Mouse (Mus musculus): ENCODE data around the gene Faxc. TPM values are rescaled to one million over a fixed set of nuclear protein-coding genes. Genes with fewer than 3 reads are reported as not detected.

Faxc gene
- total RNA-seq (2017) = 0.55 and 0.63 TPM in 2 replicates

GRCm38 (mm10) chr4:21930971-21931771 is at the start of gene Faxc:
Faxc (plus strand) TSS chr4:21931329.
- ATAC-seq (replicated peaks in 1 of 2; ENCODE audit: insufficient read depth in 1 of 2, low FRiP score in 2 of 2, low TSS enrichment in 1 of 2, low read depth in 1 of 2, poor library complexity in 2 of 2, severe bottlenecking in 2 of 2) = peak; percentile 34 to 44

- no peak for ATAC-seq (replicated peaks in 1 of 2; ENCODE audit: insufficient read depth in 1 of 2, low FRiP score in 2 of 2, low TSS enrichment in 1 of 2, low read depth in 1 of 2, poor library complexity in 2 of 2, severe bottlenecking in 2 of 2)
These were observed 48.3 kb upstream of the Faxc start for GRCm38 (mm10) chr4:21882806-21883205.

- ATAC-seq (replicated peaks in 1 of 2; ENCODE audit: insufficient read depth in 1 of 2, low FRiP score in 2 of 2, low TSS enrichment in 1 of 2, low read depth in 1 of 2, poor library complexity in 2 of 2, severe bottlenecking in 2 of 2) = no peak
These were observed 45.3 kb upstream of the Faxc start for GRCm38 (mm10) chr4:21885831-21886230.

DNA sequence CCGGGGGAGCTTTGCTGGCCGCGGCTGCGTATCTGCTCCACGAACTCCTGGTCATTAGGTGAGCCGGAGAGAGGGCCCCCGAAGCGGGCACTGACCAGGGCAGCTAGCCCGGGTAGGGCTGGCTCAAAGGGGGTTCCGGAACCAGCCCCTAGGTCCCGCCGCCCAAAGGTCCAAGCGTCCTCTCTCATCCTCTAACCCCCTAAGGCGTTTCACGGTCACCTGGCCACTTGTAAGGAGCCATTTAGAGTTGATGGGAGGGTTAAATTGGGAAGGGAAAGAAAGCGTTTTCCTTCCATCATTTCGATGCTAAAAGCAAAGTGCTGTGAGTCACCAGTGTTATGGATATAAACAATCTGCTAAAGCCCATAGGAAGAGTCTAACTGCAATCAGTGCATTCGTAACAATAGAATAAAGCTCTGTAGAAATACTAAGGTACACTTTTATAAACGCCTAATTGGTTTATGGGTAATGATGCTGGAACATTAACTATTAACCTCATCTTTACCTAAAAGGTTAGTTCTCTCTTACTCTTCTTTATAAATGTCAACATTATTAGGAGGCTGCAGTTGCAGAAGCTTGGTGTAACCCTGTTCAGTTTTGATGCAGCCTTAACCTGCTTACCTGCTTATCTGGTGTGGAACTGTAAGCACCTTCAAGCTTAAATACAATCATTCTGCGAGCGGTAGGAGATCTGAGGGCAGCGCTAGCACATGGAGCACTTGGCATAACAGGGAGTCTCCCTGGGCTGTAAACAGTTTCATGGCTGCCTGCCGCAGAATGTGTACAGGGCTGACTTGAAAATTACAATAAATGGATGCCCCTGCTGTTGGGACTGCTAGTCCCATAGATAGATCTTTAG is 872 bp downstream of the Faxc start:
- ATAC-seq (replicated peaks in 1 of 2; ENCODE audit: insufficient read depth in 1 of 2, low FRiP score in 2 of 2, low TSS enrichment in 1 of 2, low read depth in 1 of 2, poor library complexity in 2 of 2, severe bottlenecking in 2 of 2) = 0 out of 4 replicates have a peak, but pooled peaks of 1 of the 2 experiments have one; percentile 14

- no peak for ATAC-seq (replicated peaks in 1 of 2; ENCODE audit: insufficient read depth in 1 of 2, low FRiP score in 2 of 2, low TSS enrichment in 1 of 2, low read depth in 1 of 2, poor library complexity in 2 of 2, severe bottlenecking in 2 of 2)
These were observed 4.2 kb downstream of the Faxc start for GRCm38 (mm10) chr4:21935378-21935777.

DNA sequence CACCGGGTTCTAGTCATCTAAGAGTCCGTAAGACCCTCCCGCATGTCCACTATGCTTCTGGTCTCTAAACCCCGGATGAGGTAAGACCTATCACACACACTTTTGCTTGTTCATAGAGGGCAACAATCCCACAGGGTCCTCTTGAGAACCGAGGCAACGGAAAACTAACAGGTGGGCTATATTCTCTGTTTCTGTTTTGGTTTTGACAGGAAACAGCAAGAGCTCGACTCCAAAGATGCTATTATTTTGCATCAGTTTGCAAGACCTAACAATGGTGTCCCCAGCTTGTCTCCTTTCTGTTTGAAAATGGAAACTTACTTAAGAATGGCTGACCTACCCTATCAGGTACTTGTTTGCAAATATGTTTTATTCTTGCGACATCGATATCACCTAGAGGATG is 5.3 kb downstream of the Faxc start:
- no peak for ATAC-seq (replicated peaks in 1 of 2; ENCODE audit: insufficient read depth in 1 of 2, low FRiP score in 2 of 2, low TSS enrichment in 1 of 2, low read depth in 1 of 2, poor library complexity in 2 of 2, severe bottlenecking in 2 of 2)

GRCm38 (mm10) chr4:21937890-21938289 is 6.8 kb downstream of the Faxc start:
- ATAC-seq (replicated peaks in 1 of 2; ENCODE audit: insufficient read depth in 1 of 2, low FRiP score in 2 of 2, low TSS enrichment in 1 of 2, low read depth in 1 of 2, poor library complexity in 2 of 2, severe bottlenecking in 2 of 2) = no peak

- no peak for ATAC-seq (replicated peaks in 1 of 2; ENCODE audit: insufficient read depth in 1 of 2, low FRiP score in 2 of 2, low TSS enrichment in 1 of 2, low read depth in 1 of 2, poor library complexity in 2 of 2, severe bottlenecking in 2 of 2)
These were observed 13.5 kb downstream of the Faxc start for GRCm38 (mm10) chr4:21944672-21945071.

- peak in 1 of 2 experiments; percentile 29; a peak in 1 of 4 replicates for ATAC-seq (replicated peaks in 1 of 2; ENCODE audit: insufficient read depth in 1 of 2, low FRiP score in 2 of 2, low TSS enrichment in 1 of 2, low read depth in 1 of 2, poor library complexity in 2 of 2, severe bottlenecking in 2 of 2)
These were observed 20.3 kb downstream of the Faxc start for GRCm38 (mm10) chr4:21951444-21951843.

GRCm38 (mm10) chr4:21952255-21952654 is 21.1 kb downstream of the Faxc start:
- no peak for ATAC-seq (replicated peaks in 1 of 2; ENCODE audit: insufficient read depth in 1 of 2, low FRiP score in 2 of 2, low TSS enrichment in 1 of 2, low read depth in 1 of 2, poor library complexity in 2 of 2, severe bottlenecking in 2 of 2)

DNA sequence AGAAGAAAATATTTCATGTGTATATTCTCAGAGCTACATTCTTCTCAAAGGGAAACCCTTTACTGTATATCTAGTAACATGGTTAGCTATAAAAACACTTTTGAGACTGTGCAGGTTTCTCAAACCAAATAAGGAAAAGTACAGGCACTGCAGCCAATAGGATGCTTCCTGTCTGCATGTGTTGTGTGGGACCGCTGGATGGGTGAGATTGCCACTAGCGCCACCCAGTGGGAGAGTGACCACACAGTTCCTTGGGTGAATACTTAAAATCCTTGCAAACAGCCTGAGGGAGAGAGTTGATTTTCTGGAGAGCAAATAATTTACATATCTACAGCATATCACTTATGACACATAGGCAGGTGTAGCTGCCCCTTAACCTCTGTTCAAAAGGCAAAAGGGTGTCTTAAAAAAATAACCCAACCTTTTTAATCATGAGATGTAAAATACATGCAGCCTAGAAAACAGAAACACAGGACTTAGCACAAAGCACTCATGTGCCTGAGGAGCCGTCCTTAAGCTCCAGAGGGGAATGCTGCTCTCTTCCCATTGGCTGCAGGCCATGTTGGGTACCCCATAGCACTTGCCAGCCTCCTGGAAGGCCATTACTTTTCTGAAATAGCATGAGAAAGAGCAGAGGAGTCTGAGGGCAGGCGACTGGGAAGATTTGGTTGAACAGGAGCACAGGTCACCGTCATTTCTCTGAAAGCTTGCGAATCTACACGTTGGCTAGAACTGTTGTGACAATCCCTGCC is 26.6 kb downstream of the Faxc start:
- peak; percentile 76 to 93 for ATAC-seq (replicated peaks in 1 of 2; ENCODE audit: insufficient read depth in 1 of 2, low FRiP score in 2 of 2, low TSS enrichment in 1 of 2, low read depth in 1 of 2, poor library complexity in 2 of 2, severe bottlenecking in 2 of 2)

- no peak for ATAC-seq (replicated peaks in 1 of 2; ENCODE audit: insufficient read depth in 1 of 2, low FRiP score in 2 of 2, low TSS enrichment in 1 of 2, low read depth in 1 of 2, poor library complexity in 2 of 2, severe bottlenecking in 2 of 2)
These were observed 40.8 kb downstream of the Faxc start for GRCm38 (mm10) chr4:21971949-21972348.

DNA sequence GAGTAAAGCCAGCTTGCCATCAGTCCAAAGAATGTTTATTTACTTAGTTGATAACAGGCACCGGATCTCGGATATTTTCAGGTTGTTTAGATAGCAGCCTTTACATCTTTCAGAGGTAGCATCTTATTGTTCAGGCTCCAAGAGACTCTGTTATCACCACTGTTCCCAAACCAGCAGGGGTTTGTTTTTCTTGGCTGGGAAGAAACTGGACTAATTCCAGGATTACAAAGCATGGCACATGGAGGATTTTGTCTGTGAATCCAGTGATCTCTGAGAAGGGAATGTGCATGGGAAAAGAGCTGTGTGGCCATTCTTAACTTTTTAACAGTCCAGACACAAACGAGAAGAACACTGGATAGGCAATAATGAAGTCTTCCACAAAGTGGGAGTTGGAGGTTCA is 43.0 kb downstream of the Faxc start:
- ATAC-seq (replicated peaks in 1 of 2; ENCODE audit: insufficient read depth in 1 of 2, low FRiP score in 2 of 2, low TSS enrichment in 1 of 2, low read depth in 1 of 2, poor library complexity in 2 of 2, severe bottlenecking in 2 of 2) = no peak

- no peak for ATAC-seq (replicated peaks in 1 of 2; ENCODE audit: insufficient read depth in 1 of 2, low FRiP score in 2 of 2, low TSS enrichment in 1 of 2, low read depth in 1 of 2, poor library complexity in 2 of 2, severe bottlenecking in 2 of 2)
These were observed 49.3 kb downstream of the Faxc start for GRCm38 (mm10) chr4:21980471-21980870.

DNA sequence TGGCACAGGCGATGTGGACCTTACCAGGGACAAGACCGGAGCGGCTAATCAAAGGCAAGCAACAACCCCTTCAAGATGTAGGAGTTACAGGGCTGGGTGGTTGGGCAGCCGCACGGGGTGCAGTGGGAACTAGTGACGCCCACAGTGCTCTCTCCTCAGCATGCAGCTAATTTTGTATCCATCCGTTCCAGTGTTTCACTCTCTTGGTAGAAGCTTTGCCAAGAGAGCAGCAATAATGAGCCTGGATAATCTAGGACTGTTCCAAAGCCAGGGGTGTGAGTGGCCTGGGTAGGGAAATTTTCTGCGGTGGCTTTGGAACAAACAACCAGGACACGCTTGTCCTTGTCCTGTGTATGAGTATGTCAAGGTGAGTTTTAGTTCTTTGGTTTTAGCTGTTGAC is 51.3 kb downstream of the Faxc start:
- ATAC-seq (replicated peaks in 1 of 2; ENCODE audit: insufficient read depth in 1 of 2, low FRiP score in 2 of 2, low TSS enrichment in 1 of 2, low read depth in 1 of 2, poor library complexity in 2 of 2, severe bottlenecking in 2 of 2) = no peak

- ATAC-seq (replicated peaks in 1 of 2; ENCODE audit: insufficient read depth in 1 of 2, low FRiP score in 2 of 2, low TSS enrichment in 1 of 2, low read depth in 1 of 2, poor library complexity in 2 of 2, severe bottlenecking in 2 of 2) = no peak
These were observed 55.7 kb downstream of the Faxc start for GRCm38 (mm10) chr4:21986857-21987256.

DNA sequence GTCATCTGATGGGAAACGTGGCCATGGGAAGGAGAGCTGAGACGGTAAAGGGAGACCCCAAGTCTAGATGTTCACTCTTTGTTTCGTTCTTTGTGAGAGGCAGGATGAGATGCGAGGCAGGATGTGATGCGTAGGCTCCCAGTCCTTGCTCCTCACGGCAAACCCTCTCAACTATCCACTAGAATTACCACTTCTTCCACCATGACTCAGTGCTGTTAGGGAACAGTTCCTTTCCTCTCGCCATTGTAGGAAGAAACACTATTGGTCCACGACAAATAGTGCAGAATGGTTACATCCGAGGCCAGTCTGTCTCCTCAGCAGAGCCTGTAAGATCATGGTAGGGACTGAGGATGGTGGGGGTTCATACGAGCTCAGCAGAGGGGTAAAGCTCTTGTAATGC is 56.3 kb downstream of the Faxc start:
- no peak for ATAC-seq (replicated peaks in 1 of 2; ENCODE audit: insufficient read depth in 1 of 2, low FRiP score in 2 of 2, low TSS enrichment in 1 of 2, low read depth in 1 of 2, poor library complexity in 2 of 2, severe bottlenecking in 2 of 2)

Measured in hematopoietic stem cell, adult 5-6 weeks (primary cell).